Mouse (Mus musculus): ENCODE measurements at regions not wholly inside any gene's neighbourhood (a gene's known extent, or its start where the extent isn't known, plus 50 kb on each side); places are given as distances from the start of the nearest gene placed in this dataset.

GRCm38 (mm10) chrX:14273628-14274337 is 62.8 kb downstream of the H2al1n start:
- Histone ChIP-seq H3K9me3 (ENCODE audit: low read length) (no peaks in the 10 kb centered on the region), H3K36me3 (replicated peaks; ENCODE audit: insufficient read depth, low read length) (no peaks in the 10 kb centered on the region), H3K9ac (replicated peaks) (no peak overlapping the region), H3K27ac (ENCODE audit: low read depth) (no peak overlapping the region), H3K4me3 (ENCODE audit: low read depth, low read length) (no peak overlapping the region), H3K27me3 (ENCODE audit: insufficient read depth, low read length) (no peaks in the 10 kb centered on the region), H3K4me2 (ENCODE audit: low read depth, low read length) (no peak overlapping the region), H3K4me1 (ENCODE audit: insufficient read depth) (no peaks in the 10 kb centered on the region)
- ATAC-seq (no peak), DNase-seq (no peak)
- 67% methylated on average over 6 of the region's 6 CpGs for WGBS (ENCODE audit: insufficient replicate concordance)
- TF ChIP-seq EP300 (IDR thresholded peaks at IDR 0.05; ENCODE audit: low read depth) (no peak), CTCF (IDR thresholded peaks at IDR 0.05; ENCODE audit: low read depth) (no peak)

GRCm38 (mm10) chrX:14279312-14279711 is 68.4 kb downstream of the H2al1n start:
- no peak for TF ChIP-seq CTCF (IDR thresholded peaks at IDR 0.05; ENCODE audit: low read depth)
- TF ChIP-seq EP300 (IDR thresholded peaks at IDR 0.05; ENCODE audit: low read depth): no peak
- H3K4me1 ChIP-seq (ENCODE audit: insufficient read depth): no peaks in the 10 kb centered on the region
- no peak overlapping the region for H3K4me2 ChIP-seq (ENCODE audit: low read depth, low read length)
- H3K36me3 ChIP-seq (replicated peaks; ENCODE audit: insufficient read depth, low read length): no peaks in the 10 kb centered on the region
- H3K27ac ChIP-seq (ENCODE audit: low read depth): no peak overlapping the region
- H3K4me3 ChIP-seq (ENCODE audit: low read depth, low read length): no peak overlapping the region
- no peak overlapping the region for H3K9ac ChIP-seq (replicated peaks)
- no peak for ATAC-seq
- no peak for DNase-seq
- no peaks in the 10 kb centered on the region for H3K27me3 ChIP-seq (ENCODE audit: insufficient read depth, low read length)
- no peaks in the 10 kb centered on the region for H3K9me3 ChIP-seq (ENCODE audit: low read length)
- WGBS (ENCODE audit: insufficient replicate concordance): 55% methylated on average over 2 of the region's 2 CpGs

- no peaks in the 10 kb centered on the region for H3K4me1 ChIP-seq (ENCODE audit: insufficient read depth)
- H3K36me3 ChIP-seq (replicated peaks; ENCODE audit: insufficient read depth, low read length): no peaks in the 10 kb centered on the region
- H3K9me3 ChIP-seq (ENCODE audit: low read length): no peaks in the 10 kb centered on the region
- no peak for DNase-seq
- no peak for TF ChIP-seq EP300 (IDR thresholded peaks at IDR 0.05; ENCODE audit: low read depth)
- no peak for TF ChIP-seq CTCF (IDR thresholded peaks at IDR 0.05; ENCODE audit: low read depth)
- H3K27me3 ChIP-seq (ENCODE audit: insufficient read depth, low read length): no peaks in the 10 kb centered on the region
- no peak overlapping the region for H3K9ac ChIP-seq (replicated peaks)
- H3K4me3 ChIP-seq (ENCODE audit: low read depth, low read length): no peak overlapping the region
- no peak overlapping the region for H3K4me2 ChIP-seq (ENCODE audit: low read depth, low read length)
- no peak for ATAC-seq
- no peak overlapping the region for H3K27ac ChIP-seq (ENCODE audit: low read depth)
These were observed 68.8 kb downstream of the H2al1n start for GRCm38 (mm10) chrX:14279736-14280135.

- Histone ChIP-seq H3K4me2 (ENCODE audit: low read depth, low read length) (no peak overlapping the region), H3K4me1 (ENCODE audit: insufficient read depth) (no peaks in the 10 kb centered on the region), H3K27me3 (ENCODE audit: insufficient read depth, low read length) (no peaks in the 10 kb centered on the region), H3K9me3 (ENCODE audit: low read length) (no peaks in the 10 kb centered on the region), H3K4me3 (ENCODE audit: low read depth, low read length) (no peak overlapping the region), H3K36me3 (replicated peaks; ENCODE audit: insufficient read depth, low read length) (no peaks in the 10 kb centered on the region), H3K27ac (ENCODE audit: low read depth) (no peak overlapping the region), H3K9ac (replicated peaks) (no peak overlapping the region)
- TF ChIP-seq CTCF (IDR thresholded peaks at IDR 0.05; ENCODE audit: low read depth) (no peak), EP300 (IDR thresholded peaks at IDR 0.05; ENCODE audit: low read depth) (no peak)
- DNase-seq: no peak
- no peak for ATAC-seq
- WGBS (ENCODE audit: insufficient replicate concordance): 79% methylated on average over 6 of the region's 6 CpGs
These were observed 83.9 kb downstream of the H2al1n start for GRCm38 (mm10) chrX:14294890-14295289.

- ATAC-seq (no peak), DNase-seq (no peak)
- H3K4me2 ChIP-seq (ENCODE audit: low read depth, low read length): no peak overlapping the region
- H3K4me1 ChIP-seq (ENCODE audit: insufficient read depth): no peaks in the 10 kb centered on the region
- WGBS (ENCODE audit: insufficient replicate concordance): 52% methylated on average over 1 of the region's 1 CpGs
- H3K36me3 ChIP-seq (replicated peaks; ENCODE audit: insufficient read depth, low read length): no peaks in the 10 kb centered on the region
- H3K4me3 ChIP-seq (ENCODE audit: low read depth, low read length): no peak overlapping the region
- no peak overlapping the region for H3K27ac ChIP-seq (ENCODE audit: low read depth)
- H3K27me3 ChIP-seq (ENCODE audit: insufficient read depth, low read length): no peaks in the 10 kb centered on the region
- H3K9ac ChIP-seq (replicated peaks): no peak overlapping the region
- TF ChIP-seq EP300 (IDR thresholded peaks at IDR 0.05; ENCODE audit: low read depth) (no peak), CTCF (IDR thresholded peaks at IDR 0.05; ENCODE audit: low read depth) (no peak)
- H3K9me3 ChIP-seq (ENCODE audit: low read length): no peaks in the 10 kb centered on the region
These were observed 91.2 kb downstream of the H2al1n start for GRCm38 (mm10) chrX:14302125-14302524.

- Histone ChIP-seq H3K9ac (replicated peaks) (no peak overlapping the region), H3K36me3 (replicated peaks; ENCODE audit: insufficient read depth, low read length) (no peaks in the 10 kb centered on the region), H3K4me1 (ENCODE audit: insufficient read depth) (no peaks in the 10 kb centered on the region), H3K27ac (ENCODE audit: low read depth) (no peak overlapping the region), H3K9me3 (ENCODE audit: low read length) (no peaks in the 10 kb centered on the region), H3K4me3 (ENCODE audit: low read depth, low read length) (no peak overlapping the region), H3K4me2 (ENCODE audit: low read depth, low read length) (no peak overlapping the region), H3K27me3 (ENCODE audit: insufficient read depth, low read length) (no peaks in the 10 kb centered on the region)
- TF ChIP-seq EP300 (IDR thresholded peaks at IDR 0.05; ENCODE audit: low read depth) (no peak), CTCF (IDR thresholded peaks at IDR 0.05; ENCODE audit: low read depth) (peak; percentile 13; the same call in 1 of the 2 replicates)
- DNase-seq: no peak
- no peak for ATAC-seq
- 50% methylated on average over 1 of the region's 1 CpGs for WGBS (ENCODE audit: insufficient replicate concordance)
These were observed 101.8 kb downstream of the H2al1n start for GRCm38 (mm10) chrX:14312746-14313145.

Measured in liver, postnatal 0 days (tissue).